Mouse (Mus musculus): ENCODE data around the gene Gm8050. TPM values are rescaled to one million over a fixed set of nuclear protein-coding genes. Genes with fewer than 3 reads are reported as not detected.
A peak's percentile ranks its signal among the peaks of the same experiment; 100 is the strongest.
"Not testable (repeated sequence)": the region's sequence is repeated elsewhere in the genome, so short reads cannot be mapped to it uniquely, and the experiment has no call there.

Gene Gm8050
- 0.14 TPM in 1 of 2 replicates, not detected in the other for total RNA-seq (2014; rRNA removed)
- polyA plus RNA-seq (2015; fragmentation: Nextera tagmentation; extraction: Ambion mirVana): not detected in 2 replicates

DNA sequence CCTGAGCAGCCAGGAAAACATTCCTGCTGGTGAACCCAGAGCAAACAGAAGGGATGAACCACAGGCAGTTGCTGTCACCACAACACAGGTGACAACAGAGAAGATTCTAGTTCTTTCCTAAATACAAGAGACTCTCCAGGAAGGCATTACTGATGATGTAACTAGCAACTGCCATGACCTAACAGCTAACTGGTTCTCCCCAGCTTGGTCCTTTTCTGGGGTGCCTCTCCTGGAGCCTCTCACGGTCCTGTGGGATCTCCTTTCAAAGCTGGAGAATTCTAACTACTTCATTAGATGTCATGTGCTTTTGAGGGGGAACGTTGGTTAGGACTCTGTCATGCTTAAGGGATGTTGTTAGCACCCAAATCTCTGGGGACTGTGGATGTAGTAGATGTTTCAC, at the start of gene Gm8050:
Gene Gm8050, minus strand, starts transcription at position 101 of the 400 bp plus-strand sequence.
- not testable (repeated sequence) for DNase-seq; H3K27ac ChIP-seq (ENCODE audit: low read depth, low read length); H3K4me1 ChIP-seq (ENCODE audit: insufficient read depth); H3K4me3 ChIP-seq (ENCODE audit: low read depth, low read length); ATAC-seq; H3K9me3 ChIP-seq (ENCODE audit: low read length); H3K36me3 ChIP-seq (ENCODE audit: insufficient read depth); H3K9ac ChIP-seq; H3K4me2 ChIP-seq (ENCODE audit: low read depth); H3K27me3 ChIP-seq (ENCODE audit: insufficient read depth, low read length)
- 88% methylated on average over 1 of the region's 2 CpGs for WGBS

DNA sequence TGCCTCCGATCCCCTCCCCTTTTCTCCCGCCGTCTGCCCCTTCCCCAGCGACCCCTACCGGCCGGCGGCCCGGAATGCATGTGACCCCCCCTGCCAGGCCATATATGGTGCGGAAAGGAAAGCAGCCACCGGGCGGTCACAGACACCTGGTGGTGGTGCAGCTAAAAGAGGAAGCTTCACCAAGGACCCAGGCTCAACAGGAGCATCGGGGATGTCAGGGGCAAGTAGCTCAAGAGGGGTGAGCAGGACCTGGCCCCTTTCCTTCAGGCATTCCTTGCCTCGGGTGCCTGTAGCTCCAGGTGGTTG, 37.1 kb upstream of the Gm8050 start:
- peak overlapping the region; percentile 37; the same call in 1 of the 2 replicates for H3K4me3 ChIP-seq (ENCODE audit: low read depth, low read length)
- H3K36me3 ChIP-seq (ENCODE audit: insufficient read depth); H3K27ac ChIP-seq (ENCODE audit: low read depth, low read length); H3K27me3 ChIP-seq (ENCODE audit: insufficient read depth, low read length); H3K9me3 ChIP-seq (ENCODE audit: low read length); DNase-seq; H3K4me1 ChIP-seq (ENCODE audit: insufficient read depth); ATAC-seq: not testable (repeated sequence)
- H3K9ac ChIP-seq: peak overlapping the region; percentile 47; the same call in 1 of the 2 replicates
- H3K4me2 ChIP-seq (ENCODE audit: low read depth): peak overlapping the region; percentile 41; the same call in 1 of the 2 replicates
- TF ChIP-seq CTCF (IDR thresholded peaks at IDR 0.05; ENCODE audit: low read depth): peak; percentile 43
- WGBS: 6% methylated on average over 4 of the region's 13 CpGs

DNA sequence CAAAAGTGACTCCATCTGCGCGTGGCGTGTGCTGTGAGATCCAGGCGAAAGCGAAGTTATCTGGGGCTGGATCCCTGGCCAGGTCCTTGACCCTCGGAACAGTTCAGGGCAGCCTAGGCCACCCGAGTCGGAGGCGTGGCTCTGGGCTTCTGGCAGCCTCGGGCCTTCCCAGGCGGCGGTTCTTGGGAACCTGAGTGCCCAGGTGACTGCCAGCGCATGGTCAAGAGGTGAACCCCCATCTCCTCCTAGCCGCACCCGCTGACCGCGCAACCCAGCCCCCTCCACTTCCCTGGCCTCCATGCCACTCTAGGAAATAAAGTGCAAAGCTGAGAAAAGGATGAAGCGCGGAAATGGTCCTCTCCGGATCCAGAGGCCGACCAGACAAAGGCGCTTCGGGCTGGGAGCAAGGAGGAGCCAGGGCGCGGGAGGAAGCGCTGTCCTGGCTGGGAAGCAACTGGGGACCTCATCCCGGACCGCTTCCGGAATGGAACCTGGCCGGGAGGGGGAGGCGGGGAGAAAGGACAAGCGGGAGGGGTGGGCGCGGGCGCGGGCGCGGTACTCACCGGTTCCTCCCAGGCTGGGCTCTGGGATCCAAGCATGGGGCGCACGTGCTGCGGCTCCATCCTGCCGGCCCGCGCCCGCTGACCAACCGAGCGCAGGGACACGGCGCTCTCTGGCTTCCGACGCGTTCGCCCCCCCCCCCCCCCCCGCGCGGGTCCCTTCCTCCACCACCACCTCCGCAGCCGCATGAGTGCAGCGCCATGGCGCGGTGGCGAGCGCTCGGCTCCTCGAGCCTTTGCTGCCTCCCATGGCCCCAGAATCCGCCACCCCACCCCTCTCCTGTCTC, 36.6 kb upstream of the Gm8050 start:
- not testable (repeated sequence) for H3K36me3 ChIP-seq (ENCODE audit: insufficient read depth); H3K9me3 ChIP-seq (ENCODE audit: low read length); H3K27me3 ChIP-seq (ENCODE audit: insufficient read depth, low read length); ATAC-seq; H3K27ac ChIP-seq (ENCODE audit: low read depth, low read length); H3K4me1 ChIP-seq (ENCODE audit: insufficient read depth)
- Histone ChIP-seq H3K4me3 (ENCODE audit: low read depth, low read length) (peak overlapping the region; percentile 37), H3K4me2 (ENCODE audit: low read depth) (peak overlapping the region; percentile 41), H3K9ac (peak overlapping the region; percentile 47; the same call in 1 of the 2 replicates)
- DNase-seq: peak; percentile 5
- WGBS: 6% methylated on average over 34 of the region's 67 CpGs

DNA sequence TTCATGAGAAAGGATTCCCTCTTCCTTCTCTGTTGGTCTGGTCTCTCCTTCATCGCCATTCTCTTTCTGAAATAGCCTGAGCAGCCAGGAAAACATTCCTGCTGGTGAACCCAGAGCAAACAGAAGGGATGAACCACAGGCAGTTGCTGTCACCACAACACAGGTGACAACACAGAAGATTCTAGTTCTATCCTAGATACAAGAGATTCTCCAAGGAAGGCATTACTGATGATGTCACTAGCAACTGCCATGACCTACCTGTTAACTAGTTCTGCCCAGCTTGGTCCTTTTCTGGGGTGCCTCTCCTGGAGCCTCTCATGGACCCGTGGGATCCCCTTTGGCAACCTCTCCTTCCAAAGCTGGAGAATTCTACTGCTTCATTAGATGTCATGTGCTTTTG, 22.2 kb upstream of the Gm8050 start, which contains the start of gene Gm3636:
Gene Gm3636, minus strand, starts transcription at position 101 of the 400 bp plus-strand sequence.
- no CpG with 5 or more reads among the region's 2 CpGs for WGBS
- not testable (repeated sequence) for DNase-seq; H3K9ac ChIP-seq; H3K9me3 ChIP-seq (ENCODE audit: low read length); H3K4me2 ChIP-seq (ENCODE audit: low read depth); H3K4me1 ChIP-seq (ENCODE audit: insufficient read depth); H3K27me3 ChIP-seq (ENCODE audit: insufficient read depth, low read length); H3K4me3 ChIP-seq (ENCODE audit: low read depth, low read length); H3K27ac ChIP-seq (ENCODE audit: low read depth, low read length); H3K36me3 ChIP-seq (ENCODE audit: insufficient read depth); ATAC-seq

DNA sequence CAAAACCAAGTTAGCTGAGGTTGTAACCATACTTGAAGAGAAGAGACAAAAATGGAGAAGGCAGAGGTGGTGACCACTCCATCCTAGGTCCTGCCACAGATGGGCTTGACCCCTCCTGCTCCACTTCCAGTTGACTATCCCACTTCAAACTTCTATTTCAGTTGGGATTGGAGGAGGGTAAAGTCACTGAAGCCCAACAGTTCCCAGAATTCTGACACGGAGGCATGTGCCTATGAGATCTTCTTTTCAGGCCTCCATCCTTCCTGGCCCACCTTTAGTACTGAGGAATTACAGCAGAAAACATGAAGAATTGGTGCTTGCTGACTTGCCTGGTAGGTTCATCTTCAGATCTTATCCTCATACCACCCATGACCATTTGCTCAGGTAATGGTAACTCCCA, 36.0 kb downstream of the Gm8050 start, which contains the start of gene Gm10251:
Gene Gm10251, minus strand, starts transcription at position 101 of the 400 bp plus-strand sequence.
- H3K4me1 ChIP-seq (ENCODE audit: insufficient read depth); H3K27ac ChIP-seq (ENCODE audit: low read depth, low read length); H3K9me3 ChIP-seq (ENCODE audit: low read length); H3K27me3 ChIP-seq (ENCODE audit: insufficient read depth, low read length); ATAC-seq; H3K36me3 ChIP-seq (ENCODE audit: insufficient read depth); H3K4me3 ChIP-seq (ENCODE audit: low read depth, low read length); H3K9ac ChIP-seq; DNase-seq; H3K4me2 ChIP-seq (ENCODE audit: low read depth): not testable (repeated sequence)
- WGBS: no CpG with 5 or more reads among the region's 1 CpGs

Other genes starting within 250 kb of the Gm8050 start
- not detected in 2 replicates for gene Gm8356, start 183.0 kb downstream of the Gm8050 start, total RNA-seq (2014; rRNA removed)
- gene Gm8356, start 183.0 kb downstream of the Gm8050 start, polyA plus RNA-seq (2015; fragmentation: Nextera tagmentation; extraction: Ambion mirVana): not detected in 2 replicates
- 0.52 and 1.1 TPM in 2 replicates for gene Gm3629, start 129.6 kb downstream of the Gm8050 start, total RNA-seq (2014; rRNA removed)
- gene Gm3629, start 129.6 kb downstream of the Gm8050 start, polyA plus RNA-seq (2015; fragmentation: Nextera tagmentation; extraction: Ambion mirVana): 0.64 and 0.88 TPM in 2 replicates
- gene Gm3460, start 97.8 kb downstream of the Gm8050 start, total RNA-seq (2014; rRNA removed): not detected in 2 replicates
- gene Gm3460, start 97.8 kb downstream of the Gm8050 start, polyA plus RNA-seq (2015; fragmentation: Nextera tagmentation; extraction: Ambion mirVana): not detected in 2 replicates
- not detected in 2 replicates for gene Gm10251, start 36.1 kb downstream of the Gm8050 start, total RNA-seq (2014; rRNA removed)
- not detected in 2 replicates for gene Gm10251, start 36.1 kb downstream of the Gm8050 start, polyA plus RNA-seq (2015; fragmentation: Nextera tagmentation; extraction: Ambion mirVana)
- 11.7 and 15.0 TPM in 2 replicates for gene Gm3636, start 22.1 kb upstream of the Gm8050 start, total RNA-seq (2014; rRNA removed)
- 13.9 and 15.6 TPM in 2 replicates for gene Gm3636, start 22.1 kb upstream of the Gm8050 start, polyA plus RNA-seq (2015; fragmentation: Nextera tagmentation; extraction: Ambion mirVana)
- not detected in 2 replicates for gene Gm8362, start 54.2 kb upstream of the Gm8050 start, total RNA-seq (2014; rRNA removed)
- not detected in 2 replicates for gene Gm8362, start 54.2 kb upstream of the Gm8050 start, polyA plus RNA-seq (2015; fragmentation: Nextera tagmentation; extraction: Ambion mirVana)
- gene Gm3642, start 120.1 kb upstream of the Gm8050 start, total RNA-seq (2014; rRNA removed): not detected in 2 replicates
- gene Gm3642, start 120.1 kb upstream of the Gm8050 start, polyA plus RNA-seq (2015; fragmentation: Nextera tagmentation; extraction: Ambion mirVana): not detected in 2 replicates
- 10.6 and 13.5 TPM in 2 replicates for gene Gm3667, start 169.7 kb upstream of the Gm8050 start, total RNA-seq (2014; rRNA removed)
- gene Gm3667, start 169.7 kb upstream of the Gm8050 start, polyA plus RNA-seq (2015; fragmentation: Nextera tagmentation; extraction: Ambion mirVana): 15.1 and 16.3 TPM in 2 replicates

All from forebrain, postnatal 0 days (tissue).